Mouse (Mus musculus): Measurements from ENCODE around the gene Plch1.

The Plch1 gene

DNA sequence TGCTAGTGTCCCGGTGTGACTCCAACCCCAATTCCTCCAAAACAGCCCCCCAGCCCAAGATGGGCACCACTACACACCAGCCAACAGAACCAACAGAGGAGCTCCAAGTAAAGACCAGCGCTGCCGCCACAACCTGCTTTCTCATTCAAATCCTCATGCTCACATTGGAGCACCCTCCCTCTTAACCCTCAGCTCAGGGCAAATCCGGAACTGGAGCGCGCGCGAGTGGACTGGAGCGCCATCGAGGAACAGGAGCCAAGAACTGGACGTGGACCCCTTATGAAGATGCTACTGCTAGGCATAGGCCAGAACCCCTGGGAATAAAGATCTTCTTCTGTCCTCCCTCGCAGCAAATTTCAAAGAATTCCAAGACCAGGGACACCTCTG lies at the start of gene Plch1:
TSS of gene Plch1 (minus strand) at position 164 of the 387 bp plus-strand sequence.
- DNase-seq (ENCODE audit: low spot score): peak; percentile 66

DNA sequence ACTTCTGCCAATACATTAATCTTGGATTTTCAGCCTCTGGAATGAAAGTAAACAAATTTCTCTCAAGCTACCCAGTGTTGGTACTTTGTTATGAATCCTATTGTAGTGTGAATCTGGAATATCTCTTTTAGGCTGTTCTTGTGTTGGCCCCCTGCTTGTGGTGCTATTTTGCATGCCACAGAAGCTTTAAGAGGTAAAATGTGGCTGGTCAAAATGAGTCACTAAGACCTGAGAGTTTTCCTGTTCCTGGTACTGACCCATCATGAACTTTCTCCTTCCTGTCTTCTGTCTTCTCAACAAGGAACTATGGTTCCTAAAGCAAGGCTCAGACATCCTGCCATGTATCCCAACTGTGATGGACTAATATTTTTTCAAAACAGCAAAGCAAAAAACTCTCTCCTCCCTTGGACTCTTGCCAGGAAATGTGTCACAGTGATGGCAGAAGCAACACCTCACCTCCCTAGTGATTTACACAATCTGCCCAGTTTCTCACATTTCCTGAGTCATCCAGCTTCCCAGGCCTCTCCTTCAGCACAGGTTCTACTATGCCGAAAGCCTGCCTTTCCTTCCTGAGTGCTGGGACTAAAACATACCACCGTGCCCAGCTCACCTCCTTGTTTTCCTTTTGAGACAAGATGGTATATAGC lies 42.1 kb upstream of the Plch1 start:
- DNase-seq (ENCODE audit: low spot score): no peak

DNA sequence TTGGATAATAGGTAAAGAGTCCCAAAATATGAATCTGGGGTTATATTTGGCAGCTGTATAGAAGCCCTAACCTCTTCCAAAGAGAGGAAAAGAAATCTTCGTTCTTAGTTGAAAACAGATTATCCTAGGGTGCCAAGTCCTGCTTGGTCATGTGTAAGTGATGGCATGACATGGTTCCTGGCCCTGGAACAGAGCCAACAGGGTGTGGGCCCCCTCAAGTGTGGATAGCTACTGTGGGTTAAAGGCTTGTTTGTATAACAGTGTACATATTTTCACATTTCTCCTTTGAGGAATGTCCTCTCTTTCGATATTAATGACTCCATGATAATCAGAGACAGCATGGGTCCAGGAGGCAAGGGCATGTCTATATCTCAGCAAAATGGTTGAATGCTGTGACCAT lies 39.7 kb upstream of the Plch1 start:
- DNase-seq (ENCODE audit: low spot score): no peak

DNA sequence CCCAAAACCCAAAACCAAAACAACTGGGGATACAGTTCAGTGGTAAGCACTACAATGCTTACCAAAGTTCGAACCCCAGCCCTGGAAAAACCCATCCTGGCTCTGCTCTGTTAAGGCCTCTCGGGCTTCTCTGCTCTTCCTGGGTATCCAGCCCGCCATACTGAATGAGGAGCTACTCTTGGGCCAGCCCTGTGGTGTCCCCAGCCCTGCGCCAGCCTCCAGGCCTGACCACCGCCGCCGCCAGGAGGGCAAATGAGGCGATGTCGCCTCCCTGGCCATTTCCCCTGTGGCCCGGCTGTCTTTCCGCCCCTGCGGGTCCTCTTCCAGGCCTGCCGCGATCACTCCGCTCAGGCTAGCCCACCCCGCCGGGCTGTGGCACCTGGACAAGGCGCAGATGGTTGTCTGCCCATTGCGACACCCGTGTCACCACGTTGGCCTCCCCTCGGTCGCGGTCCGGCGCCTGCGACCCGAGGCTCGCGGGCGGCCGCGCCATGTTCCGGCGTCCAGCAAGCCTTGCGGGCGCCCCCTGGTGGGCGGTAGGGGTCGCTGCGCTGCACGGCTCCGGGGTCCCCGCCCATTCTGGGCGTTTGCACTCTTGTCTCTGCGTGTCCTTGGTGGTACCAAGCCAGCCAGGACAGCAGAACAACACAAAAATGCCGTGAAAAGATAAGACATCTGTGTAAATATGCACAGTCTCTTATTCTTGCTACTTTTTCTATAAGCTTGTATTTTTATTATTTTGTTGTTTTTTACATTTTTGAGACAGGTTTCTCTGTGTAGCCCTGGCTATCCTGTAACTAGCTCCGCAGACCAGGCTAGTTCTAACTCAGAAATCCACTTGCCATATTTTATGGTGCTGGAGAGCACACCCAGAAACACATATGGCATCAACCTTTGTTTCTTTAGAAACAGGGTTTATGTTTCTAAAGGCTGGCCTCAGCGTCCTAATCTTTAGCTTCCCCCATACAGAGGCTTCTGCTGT lies 29.9 kb upstream of the Plch1 start, which contains the start of gene E130311K13Rik:
TSS of gene E130311K13Rik (minus strand) at position 595 of the 982 bp plus-strand sequence.
- peak; percentile 94 for DNase-seq (ENCODE audit: low spot score)

DNA sequence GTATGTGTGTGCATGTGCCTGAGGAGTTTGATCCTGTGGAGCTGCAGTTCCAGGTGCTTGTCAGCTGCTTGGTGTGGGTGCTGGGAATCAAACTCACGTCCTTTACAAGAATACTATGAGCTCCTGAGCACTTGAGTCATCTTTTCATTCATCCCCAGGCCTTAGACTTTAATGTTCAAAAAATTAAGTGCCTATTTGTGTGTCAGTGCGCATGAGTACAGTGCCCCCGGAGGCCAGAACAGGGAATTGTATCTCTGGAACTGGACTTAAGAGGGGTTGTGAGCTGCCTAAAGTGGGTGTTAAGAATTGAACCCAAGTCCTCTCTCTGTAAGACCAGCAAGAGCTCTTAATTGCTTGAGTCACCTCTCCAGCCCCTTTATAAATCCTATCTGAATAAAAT lies 20.4 kb upstream of the Plch1 start:
- no peak for DNase-seq (ENCODE audit: low spot score)

DNA sequence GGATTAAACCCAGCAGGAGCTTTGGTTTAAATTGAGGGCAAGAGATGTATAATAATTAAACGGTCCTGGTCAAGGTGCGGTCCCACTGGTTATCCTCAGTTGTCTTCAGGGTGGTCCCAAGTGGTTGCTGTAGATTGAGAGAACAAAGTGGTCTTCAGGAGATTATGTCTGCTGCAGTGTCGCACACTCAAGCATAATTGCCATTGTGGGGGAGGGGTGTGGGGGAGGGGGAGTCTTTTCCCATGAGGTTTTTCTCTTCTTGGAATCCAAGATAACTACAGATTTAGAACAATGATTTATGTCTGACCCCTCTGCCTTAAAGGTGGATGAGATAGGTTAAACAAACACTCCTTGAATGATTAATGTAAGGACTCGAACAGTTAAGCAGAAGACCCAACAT lies 11.0 kb upstream of the Plch1 start:
- DNase-seq (ENCODE audit: low spot score): no peak

DNA sequence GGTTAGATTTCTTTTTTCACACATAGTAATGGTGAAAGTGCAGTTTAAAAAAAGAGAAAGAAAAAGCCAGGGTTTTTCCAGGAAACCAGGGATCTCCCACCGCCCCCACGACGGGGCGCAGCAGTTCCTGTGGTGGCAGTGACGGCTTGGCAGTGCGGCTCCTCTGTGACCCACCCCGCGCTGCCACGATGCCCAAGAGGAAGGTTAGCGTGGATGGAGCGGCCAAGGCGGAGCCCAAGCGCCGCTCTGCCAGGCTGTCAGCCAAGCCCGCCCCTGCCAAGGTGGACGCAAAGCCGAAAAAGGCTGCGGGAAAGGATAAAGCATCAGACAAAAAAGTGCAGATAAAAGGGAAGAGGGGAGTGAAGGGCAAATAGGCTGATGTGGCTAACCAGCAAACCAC lies 6.0 kb upstream of the Plch1 start:
- peak; percentile 40 for DNase-seq (ENCODE audit: low spot score)

DNA sequence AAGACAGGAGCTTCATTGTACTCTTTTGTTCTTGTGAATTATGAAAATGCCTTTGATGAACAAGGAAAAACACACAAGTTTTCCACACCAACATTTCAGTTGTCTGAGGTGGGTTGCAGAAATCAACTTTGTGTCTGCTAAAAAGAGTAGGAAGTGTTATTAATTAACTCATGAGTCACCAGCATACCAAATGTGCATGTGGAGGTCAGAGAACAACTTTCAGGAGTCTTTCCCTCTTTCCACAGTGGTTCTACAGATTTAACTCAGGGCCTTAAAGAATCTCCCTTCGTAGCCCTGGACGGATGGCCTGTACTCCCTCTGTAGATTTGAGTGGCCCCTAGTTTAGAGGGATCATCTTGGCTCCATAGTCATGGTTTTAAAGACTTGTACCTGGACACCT lies 4.9 kb upstream of the Plch1 start:
- DNase-seq (ENCODE audit: low spot score): no peak

DNA sequence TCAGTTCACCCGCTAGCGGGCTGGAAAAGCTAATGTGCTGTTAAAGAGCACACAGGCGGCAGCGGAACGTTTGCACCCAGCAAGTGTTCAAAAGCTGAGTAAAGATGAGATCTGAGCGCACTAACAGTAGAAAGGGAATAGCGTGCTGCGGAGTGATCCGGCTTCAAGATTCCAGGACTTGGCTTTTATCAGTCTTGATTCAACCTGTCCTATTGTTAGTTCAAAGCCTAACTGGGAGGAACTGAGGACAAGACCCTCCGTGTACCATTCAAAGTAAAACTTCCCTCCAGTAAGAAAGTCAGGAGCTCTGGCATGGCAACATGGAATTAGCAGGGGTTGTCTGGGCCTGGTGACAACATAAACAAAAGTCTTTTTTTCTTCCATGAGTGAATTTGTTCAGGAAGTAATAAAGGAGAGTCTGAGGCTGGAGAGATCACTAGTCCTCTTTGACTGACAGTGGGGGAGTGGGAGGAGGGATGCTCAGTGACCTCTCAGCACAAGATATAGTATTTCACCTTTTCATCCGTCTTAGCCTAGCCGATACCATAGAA lies 824 bp upstream of the Plch1 start:
- DNase-seq (ENCODE audit: low spot score): peak; percentile 5

DNA sequence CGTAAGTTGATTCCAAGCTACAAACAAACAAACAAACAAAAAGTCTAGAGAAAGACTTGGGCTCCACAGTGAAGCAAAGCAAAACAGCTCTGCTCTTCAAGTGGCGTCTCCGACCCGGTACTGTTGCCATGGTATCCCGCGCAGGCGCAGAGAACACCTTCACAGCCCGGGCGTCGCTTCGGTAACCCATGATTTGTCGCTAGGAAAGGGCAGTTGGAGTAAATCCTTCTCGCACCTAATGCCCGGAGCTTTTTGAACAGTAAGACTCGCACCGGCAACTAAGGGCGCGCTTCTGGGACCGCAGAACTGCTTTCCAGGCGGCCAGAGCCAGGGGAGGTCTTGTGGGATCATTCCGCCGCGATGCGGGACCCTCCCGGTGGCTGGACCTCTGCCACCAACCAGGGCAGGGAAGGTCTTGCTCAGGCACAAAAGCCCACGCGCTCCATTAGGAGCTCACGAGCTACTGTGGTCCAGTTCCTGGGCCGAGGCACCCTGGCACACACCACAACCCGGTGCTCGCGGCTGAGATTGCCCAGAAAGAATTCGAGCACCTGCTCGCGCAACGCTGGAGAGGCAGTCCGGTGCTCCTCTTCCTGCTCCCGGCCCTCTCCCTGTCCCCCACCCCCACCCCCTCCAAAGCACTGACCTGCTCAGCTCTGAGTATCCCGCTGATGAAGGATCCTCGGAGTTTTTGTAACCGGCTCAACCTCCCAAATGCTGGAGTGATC lies 527 bp downstream of the Plch1 start:
- peak; percentile 81 for DNase-seq (ENCODE audit: low spot score)

DNA sequence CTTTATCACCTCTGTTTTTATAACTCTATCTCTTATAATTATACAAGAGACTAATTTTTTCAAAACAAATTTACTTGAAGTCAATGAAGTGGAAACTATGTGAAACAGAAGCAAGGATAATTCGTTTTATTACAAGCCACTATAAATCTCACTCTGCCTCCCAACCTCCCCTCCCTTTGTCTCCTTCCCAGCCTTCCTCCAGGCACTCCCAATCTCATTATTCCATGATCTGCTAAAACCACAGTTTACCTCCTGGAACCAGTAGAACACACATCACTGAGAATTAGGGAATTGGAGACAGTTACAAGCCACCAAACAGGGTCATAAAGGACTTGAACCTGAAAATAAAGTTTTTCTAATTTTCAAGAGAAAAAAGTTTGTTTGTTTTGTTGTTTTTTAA lies 2.1 kb downstream of the Plch1 start:
- DNase-seq (ENCODE audit: low spot score): no peak

DNA sequence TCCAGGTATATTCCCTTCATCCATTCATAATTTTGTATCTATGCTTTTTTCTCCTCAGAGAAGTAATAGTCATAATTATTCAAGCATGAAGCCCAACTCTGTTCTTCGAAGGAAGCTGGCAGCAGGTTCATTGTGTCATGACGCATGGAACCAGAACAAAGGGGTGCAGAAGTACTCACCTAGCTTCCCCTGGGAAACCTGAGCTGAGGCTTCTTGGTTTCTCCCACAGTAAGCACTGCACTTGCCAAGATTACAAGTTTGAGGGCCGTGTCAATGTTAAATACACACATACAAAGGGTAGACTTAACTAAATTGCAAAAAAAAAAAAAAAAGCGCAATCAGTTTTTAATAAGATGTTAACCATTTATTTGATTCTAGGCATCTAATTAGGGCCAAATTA lies 3.0 kb downstream of the Plch1 start:
- DNase-seq (ENCODE audit: low spot score): no peak

DNA sequence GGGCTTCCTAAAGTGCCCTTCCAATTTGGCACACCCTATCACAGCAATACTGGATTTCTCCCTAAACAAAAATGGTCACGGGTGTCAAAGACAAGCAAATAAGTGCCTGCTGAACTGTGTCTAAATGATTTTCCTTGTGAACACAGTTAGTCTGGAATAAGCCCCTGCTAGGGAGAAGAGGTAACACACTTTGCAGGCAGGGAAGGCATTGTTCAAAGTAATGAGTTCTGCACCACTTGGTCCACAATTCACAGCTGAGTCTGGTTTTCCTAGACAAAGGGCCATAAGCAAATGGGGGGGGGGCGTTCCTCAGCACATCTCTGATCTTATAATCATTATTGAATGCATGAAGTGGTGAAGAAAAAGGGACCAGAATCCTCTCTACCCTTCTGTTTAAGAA lies 3.5 kb downstream of the Plch1 start:
- DNase-seq (ENCODE audit: low spot score): no peak

DNA sequence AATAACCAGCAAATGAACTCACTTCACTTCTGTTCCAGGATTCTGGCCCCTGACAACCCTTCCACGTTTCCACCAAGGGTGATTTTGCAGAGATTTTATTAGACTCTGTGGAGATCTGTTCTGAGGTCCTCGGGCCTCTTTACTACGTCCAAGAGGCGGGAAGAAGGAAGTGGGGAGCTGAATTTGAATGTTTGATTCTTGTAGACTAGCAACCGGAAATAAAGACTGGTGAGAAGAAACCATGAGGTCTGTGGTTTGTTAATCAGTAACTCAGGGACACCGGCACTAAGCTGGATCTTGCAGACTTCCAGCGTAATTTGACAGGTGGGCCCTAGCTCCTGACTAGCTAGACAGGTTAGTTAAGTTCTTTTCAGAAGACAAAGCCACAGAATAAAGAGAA lies 5.6 kb downstream of the Plch1 start:
- no peak for DNase-seq (ENCODE audit: low spot score)

DNA sequence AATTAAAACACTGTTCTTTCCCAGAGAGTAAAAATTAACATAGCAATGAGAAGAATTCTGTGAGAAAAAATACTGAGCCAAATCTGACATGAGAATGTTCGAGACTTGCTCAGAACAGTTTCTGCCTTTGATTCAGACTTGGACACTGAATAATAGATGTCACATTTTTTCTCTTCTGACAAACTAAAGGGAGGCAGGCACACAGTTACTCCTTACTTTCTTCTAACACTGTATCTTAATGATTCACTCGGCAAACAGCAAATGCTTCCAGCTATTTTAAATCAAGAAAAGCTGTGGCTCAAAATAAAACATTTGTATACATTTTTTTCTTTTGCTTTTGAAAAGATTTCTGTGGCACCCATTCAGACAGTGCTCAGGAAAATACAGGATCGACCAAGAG lies 7.1 kb downstream of the Plch1 start:
- no peak for DNase-seq (ENCODE audit: low spot score)

DNA sequence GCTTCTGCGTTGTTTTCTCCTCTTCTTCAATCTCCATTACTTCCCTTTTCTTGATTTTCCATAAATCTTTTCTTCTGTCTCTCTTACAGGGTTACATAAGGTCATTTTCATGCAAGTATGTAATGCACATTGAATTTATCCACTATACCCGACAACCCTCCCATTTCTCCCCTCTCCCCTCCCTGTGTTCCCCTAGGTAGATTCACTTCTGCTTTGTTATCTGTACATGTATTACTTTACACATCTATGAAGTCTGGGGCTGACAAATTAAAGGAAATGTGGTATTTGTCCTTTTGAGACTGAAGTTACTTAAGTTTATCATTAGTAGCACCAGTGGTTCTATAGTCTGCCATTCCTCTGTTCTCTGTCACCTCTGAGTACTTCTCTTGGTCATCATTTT lies 18.2 kb downstream of the Plch1 start:
- DNase-seq (ENCODE audit: low spot score): no peak

DNA sequence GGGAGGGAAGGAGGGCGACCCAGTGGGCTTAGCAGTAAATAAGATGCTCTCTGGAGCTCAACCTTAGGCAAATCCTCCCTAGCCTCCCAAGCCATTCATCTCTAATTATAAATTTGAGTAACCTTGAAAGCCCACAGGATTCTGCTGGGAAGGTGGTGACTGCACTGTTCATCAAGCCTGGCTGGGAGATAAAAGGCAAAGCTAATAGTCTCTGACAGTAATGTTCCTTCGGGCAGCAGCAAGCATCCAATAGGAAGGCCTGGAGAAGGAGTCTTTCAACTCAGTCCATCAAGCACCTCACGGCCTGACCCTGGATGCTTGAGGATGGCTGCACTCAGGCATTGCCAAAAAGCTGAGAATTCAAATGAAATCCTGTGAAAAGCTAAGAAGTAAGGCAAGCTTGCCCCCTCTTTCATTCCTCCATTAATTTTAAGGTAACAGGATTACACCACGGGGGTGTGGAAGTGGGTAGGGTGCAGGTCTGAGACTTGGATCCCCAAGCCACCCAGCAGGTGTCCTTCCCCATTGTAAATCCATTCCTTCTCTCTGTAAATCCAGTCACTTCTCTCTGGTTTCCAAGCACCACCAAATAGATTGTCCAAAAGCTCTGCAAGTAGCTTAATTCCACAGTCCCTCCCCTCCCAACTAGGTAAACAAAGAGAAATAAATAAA lies 20.1 kb downstream of the Plch1 start:
- DNase-seq (ENCODE audit: low spot score): no peak

DNA sequence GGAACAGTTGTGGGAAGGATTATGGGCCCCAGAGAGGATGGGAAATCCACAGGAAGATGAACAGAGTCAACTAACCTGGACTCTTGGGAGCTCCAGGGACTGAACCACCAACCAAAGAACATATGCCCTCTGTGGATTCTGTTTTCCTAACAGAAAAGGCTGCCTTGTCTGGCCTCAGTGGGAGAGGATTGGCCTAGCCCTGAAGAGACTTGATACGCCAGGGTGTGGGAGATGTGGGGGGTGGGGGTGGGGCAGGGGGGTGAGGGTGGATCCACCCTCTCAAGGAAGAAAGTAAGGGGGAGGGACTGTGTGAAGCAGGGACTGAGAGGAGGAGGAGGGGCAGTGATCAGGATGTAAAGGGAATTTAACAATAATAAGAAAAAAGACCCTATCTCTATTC lies 26.5 kb downstream of the Plch1 start:
- DNase-seq (ENCODE audit: low spot score): no peak

DNA sequence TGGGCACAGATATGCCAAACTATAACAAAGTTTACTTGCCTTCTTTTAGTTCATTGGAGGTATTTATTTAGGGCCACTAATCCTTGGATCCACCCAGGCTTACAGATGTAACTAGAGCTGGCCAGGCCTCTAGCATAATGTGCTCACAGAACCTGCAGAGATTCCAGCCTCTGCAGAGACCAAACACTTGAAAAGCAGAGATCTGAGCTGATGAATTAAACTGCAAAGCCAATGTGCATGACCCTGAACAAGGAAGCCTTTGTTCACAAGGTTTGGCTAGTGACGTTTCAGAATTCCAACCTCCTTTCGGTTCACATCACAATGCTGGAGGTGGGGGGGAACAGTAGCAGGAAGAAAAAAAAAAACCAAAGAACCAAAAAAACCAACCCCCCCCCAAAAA lies 28.0 kb downstream of the Plch1 start:
- DNase-seq (ENCODE audit: low spot score): no peak

DNA sequence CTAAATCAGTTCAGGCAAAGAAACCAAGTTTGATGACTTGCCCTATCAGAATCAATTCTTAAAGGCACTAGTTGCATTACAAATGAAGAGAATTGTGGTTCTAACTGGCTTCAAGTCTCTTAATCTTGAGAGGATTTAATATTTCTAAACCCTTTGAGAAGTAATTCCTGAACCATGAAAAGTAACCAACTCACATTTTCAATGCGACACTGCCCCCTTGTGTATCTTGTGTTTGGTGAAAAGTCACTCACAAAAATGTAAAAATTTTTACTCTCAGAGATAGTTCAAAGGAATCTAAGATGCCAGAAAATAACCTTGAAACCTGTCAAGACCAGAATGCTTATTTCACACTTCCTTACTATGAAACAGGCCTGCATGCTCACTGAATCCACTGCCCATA lies 31.0 kb downstream of the Plch1 start:
- no peak for DNase-seq (ENCODE audit: low spot score)

DNA sequence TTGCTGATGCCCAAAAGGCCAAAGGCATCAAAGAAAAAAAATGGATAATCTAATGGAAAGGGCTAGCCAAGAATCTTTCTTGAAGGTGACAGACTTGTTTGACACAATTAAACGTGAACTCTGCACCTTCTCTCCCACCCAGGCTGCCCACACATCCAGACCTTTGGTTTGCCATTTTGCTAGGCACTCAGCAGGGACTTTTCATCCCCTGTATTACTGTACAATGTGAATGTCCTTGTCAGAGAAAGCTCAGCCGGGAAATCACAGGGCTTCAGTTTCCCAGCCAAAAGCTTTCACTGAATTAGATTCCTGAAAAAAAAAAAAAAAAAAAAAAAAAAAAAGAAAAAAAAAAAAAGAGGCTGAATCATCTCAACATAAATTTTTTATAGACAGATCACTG lies 34.2 kb downstream of the Plch1 start:
- DNase-seq (ENCODE audit: low spot score): no peak

DNA sequence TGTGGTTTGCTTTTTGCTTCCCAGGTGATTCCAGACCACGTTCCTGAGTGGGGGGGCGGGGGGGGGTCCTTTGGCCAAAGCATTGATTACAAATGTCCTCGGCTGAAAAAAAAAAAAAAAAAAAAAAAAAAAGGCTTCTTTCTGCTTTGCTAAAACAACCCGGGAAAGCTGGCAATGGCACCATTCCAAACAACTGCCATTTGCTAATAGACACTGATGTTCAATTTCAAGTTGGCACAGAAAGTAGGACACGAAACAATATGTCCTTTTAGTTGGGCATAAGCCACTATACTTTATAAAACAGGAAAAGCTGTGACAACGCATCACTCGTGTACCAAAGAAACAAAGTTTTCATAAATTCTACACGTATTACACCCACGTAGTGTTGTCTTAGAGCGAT lies 36.6 kb downstream of the Plch1 start:
- DNase-seq (ENCODE audit: low spot score): no peak
